Mouse (Mus musculus) cerebellum, adult 9-11 months (tissue): Measurements from ENCODE around the gene Kcnv2.

Experiments
- DNase-seq: peaks from one replicate; pipeline ENCODE4 v3.0.0; 2022

Kcnv2 gene

DNA sequence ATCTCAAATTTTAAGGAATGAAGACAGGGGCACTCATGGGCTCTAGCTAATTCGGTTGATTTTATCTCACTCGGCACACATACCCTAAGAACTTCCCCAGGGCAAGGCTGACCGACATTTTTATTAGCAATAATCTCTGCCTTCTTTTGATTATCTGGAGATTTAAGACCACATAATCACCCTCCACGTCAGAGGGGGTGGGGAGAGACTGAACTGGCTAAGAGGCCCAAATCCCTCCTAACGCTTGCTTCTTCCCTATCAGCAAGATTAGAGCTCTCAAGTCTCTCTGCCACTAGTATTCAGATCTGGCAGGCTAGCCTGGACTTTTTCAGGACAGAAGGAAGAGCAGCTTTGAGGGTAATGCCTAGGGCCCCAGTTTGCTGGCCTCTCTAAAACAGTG is at the start of gene Kcnv2:
Gene Kcnv2 (plus strand): TSS at position 308 of the 400 bp plus-strand sequence.
- no peak for DNase-seq

DNA sequence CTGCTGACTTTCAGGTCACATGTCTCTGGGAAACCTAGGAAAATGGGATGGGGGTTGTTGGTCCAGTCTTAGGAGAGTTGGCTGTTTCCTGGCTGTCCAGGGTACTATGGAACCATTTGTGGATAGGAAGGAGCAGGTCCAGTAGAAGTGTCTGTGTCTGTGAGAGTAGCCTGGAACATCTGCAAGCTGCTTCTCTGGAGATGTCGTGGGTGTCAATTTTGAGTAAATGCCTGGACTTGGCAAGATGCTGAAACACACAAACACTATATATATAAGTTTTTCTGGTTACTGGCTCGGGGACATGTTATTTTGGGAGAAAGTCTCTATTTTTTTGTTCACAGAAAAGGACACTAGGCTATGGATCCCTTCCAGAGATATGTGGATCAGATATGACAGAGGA is 49.0 kb upstream of the Kcnv2 start:
- DNase-seq = no peak

DNA sequence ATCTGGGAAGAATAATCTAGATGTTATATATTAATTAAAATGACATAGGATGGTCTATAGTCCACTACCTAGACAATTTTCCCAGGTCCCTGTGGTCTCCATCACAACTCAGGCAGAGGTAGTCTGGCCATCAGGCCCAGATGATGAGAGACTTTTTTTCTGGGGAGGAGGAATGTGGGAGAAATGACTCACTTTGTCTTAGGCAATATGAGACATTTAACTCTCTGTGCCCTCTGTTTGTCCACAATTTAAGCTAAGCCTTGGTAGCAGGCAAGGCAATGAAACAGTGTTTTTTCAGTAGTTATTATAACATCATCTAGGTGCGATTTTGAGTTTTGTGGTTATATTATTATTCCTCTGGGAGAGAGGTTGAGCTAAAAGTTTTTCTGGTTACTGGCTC is 48.0 kb upstream of the Kcnv2 start:
- DNase-seq = no peak

DNA sequence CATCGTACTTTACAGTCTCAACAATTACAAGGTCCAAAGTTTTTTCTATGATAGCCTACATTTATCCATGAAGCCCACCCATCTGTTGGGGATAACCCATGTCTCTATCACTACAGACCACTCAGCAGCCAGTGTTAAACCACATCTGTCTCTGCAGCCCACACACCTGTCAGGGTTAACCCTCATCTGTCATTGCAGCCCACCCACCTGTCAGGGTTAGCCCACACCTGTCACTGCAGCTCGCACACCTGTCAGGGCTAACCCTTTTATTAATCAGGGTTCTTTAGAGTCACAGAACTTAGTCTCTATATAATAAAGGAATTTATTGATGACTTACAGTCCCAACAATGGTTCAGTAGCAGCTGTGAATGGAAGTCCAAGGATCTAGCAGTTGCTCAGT is 43.2 kb upstream of the Kcnv2 start:
- DNase-seq = no peak

DNA sequence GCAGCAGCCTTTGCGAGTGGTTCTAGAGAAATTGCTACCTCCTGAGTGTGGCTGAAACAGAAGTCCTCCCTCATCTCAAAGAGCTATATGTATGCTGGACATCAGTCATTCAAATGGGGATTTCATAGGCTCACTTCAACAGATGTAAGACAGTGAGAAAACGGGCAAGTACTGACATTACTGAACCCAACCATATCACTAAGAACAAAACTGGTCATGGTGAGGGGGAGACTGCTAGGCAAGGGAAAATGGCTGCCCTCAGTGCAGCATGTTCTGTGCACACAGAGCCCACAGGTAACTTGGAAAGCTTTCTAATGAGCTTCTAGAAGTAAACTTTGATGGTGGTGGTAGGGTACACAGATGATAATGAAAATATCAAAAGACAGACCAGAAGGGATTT is 12.3 kb upstream of the Kcnv2 start:
- DNase-seq = no peak

DNA sequence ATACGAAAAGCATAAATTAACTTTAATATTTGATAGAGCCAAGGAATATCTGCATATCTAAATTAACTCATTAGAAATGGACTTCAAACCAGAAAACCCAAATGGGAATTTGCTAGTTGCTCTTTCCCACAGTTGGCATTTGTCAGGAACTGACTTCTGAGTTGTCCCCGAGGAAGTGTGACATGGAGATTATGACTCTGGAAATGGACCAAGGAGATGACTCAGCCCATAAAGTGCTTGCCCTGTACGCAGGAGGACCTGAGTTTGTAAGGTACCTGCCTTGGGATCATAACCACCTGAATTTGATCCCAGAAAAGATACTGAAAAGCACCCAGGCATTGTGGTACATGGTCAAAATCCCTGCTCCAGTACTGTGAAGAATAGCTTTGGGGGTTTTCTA is 11.1 kb upstream of the Kcnv2 start:
- DNase-seq = no peak

DNA sequence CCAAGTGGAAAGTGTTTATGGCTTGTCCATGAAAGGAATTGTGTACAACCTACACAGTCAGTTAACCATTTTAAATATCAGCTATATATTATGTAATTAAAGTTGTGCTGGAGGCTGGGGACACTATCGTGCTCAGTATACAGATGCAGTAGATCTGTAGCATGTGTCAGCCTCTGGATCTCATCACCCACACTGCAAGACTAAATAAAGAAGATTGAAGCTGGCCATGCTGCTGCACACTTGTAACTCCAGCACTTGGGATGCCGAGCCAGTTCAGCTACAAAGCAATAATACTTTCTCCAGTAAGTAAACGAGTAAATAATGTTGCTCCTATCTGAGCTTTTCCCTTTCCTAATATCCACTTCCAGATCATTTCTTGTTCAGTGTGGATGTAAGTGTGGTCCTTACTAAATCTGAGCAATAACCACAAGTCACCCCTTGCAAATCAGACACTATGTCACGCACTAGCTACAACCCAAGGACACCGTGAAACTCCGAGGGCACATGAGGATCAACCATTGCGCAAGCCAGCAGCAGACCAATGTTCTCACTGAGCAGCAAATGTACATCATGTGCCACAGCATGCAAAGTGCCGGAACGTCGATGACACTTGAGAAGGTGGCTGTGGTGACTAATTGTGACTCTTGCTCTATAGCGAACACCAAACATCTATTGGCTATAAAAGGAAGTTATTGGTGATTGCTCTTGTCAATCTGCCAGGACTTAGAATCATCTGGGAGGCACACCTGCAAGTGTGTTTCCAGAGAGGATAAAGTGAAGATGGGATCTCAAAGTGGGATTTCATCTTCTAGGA is 9.9 kb upstream of the Kcnv2 start:
- no peak for DNase-seq

DNA sequence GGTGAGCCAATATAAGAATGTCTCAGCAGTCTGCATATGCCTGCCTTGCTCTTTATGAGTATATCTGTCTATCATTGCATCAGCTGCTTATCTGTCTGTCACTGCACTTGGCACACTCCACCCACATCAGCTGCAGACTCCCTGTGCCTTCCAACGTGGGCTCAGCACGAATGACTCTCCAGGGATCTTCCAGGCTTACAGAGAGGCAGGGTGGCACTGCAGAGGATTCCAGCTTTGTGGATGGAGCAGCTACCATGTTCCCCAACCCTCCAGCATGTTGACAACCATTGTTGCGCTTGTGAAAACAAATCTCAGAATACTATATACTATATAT is 9.3 kb upstream of the Kcnv2 start:
- DNase-seq = no peak

DNA sequence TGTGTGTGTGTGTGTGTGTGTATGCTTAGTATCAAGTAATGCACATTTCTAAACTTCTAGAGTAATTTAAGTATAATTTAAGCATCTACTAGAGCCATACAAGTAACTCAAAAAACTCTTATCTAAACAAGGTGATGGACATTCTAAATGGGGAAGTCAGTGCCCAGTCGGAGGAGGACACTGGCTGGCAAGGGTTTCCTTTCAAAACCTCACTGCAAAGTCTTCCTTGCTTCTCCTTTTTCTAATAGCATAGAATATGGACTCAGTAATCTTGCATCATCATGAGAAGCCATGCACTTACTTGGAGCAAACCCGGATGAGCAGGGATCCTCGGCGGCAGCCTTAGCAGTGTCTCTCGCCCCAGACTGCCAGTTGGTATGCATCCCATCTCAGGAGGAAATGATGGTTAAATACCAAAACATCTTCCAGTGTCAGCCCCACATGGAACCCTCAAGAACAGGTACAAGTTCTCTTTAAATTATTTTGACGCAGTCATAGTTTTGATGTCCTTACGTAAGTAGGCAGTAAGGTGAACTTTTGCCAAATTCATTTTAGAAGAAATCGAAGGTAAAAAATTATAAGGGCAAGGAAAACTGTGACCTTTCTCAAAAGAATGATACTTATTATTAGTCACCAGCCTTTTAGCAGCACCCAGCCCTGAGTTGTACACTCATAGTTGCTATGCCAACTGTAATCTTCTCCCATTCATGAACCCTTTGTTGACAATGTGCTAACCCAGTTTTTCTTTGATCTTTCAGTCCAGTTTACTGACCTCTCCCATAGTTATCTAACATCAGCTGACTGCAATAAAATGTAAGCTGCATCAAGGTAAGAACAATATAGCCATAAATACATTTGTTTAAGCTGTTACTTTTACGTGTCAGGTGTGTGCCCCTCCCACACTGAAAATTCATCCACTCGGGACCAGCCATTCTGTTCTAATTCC is 5.8 kb upstream of the Kcnv2 start:
- DNase-seq = no peak

DNA sequence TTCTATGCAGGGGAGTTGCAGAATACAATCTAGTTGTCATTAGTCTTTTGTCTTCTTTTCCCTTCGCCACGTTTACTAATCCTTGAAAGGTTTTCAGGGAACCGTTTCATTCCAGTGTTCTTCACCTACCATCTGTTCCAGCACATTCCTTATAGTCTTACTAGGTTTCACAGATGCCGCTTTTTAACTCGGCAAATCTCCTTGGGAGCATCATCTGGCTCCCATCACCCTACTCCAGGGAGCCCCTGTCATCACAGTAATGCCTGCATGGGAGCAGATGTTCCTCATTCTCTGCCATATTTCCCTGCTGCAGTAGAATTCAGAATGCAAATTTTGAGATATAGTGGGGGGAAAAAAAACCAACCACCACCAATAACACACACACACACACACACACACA is 5.1 kb upstream of the Kcnv2 start:
- DNase-seq = no peak

DNA sequence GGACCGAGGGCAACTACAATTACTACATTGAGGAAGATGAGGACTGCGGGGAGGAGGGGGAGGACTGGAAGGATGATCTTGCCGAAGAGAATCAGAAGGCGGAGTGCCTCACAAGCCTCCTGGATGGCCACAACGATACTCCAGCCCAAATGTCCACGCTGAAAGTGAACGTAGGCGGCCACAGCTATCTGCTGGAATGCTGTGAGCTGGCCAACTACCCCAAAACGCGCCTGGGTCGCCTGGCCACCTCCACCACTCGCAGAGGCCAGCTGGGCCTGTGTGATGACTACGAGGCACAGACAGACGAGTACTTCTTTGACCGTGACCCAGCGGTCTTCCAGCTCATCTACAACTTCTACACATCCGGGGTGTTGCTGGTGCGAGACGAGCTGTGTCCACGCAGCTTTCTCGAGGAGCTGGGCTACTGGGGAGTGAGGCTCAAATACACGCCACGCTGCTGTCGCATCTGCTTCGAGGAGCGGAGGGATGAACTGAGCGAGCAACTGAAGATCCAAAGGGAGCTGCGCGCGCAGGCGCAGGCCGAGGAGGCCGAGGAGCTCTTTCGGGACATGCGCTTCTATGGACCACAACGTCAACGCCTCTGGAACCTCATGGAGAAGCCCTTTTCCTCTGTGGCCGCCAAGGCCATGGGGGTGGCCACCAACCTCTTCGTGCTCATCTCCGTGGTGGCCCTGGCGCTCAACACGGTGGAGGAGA is 681 bp downstream of the Kcnv2 start:
- no peak for DNase-seq

DNA sequence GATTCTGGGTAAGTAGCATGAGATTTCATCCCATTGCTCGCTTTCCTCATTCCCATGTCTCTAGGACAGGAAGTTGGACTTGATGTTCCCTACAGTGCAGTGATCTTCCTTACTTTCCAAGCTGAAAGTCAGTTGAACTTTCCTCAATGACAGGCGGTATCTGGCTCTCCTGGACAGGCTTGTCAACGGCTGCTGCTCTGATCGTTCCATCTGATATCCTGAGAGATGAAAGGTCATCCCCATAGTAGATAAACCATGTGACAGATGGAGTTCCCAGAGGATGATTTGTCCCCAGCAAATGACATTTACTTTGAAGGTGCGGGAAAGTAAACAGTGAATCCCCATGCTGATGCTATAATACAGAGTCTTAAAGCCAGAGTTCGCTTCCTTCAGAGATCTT is 3.2 kb downstream of the Kcnv2 start:
- DNase-seq = no peak

DNA sequence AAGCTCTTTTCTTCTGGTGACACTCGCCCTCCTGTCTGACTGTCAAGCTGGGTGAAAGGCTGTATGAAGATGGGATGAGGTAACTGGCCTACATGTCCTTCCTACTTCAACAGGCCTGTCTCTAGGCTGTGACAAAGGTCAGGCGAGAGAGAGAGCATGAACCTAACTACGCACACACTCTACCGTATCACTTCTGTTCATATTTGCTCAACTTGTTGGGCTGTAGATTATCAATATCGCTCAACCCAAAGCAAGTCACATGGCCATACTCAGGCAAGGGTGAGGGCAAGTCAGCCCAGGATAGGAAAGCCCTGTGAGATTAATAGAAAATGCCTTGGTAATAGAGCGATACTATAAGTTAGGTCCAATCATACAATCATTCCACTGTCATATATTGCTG is 5.2 kb downstream of the Kcnv2 start:
- no peak for DNase-seq

DNA sequence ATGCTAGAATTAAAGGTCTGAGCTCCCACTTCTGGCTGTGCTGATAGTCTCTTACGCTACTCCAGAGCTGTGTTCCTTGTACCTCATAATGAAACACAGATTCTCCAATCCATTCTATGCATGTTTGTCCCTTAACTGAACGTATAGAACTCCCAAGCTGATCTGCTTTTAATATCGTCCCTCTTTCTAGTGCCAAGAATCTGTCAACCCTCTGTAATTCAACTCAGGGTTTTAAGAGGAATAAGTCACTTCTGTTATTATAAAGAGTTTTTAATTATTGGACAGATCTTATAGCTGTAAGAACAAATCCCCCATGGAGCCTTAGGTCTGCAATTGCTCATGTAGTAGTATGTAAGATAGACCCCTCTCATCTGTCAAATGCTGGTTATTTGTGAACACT is 5.8 kb downstream of the Kcnv2 start:
- DNase-seq = no peak

DNA sequence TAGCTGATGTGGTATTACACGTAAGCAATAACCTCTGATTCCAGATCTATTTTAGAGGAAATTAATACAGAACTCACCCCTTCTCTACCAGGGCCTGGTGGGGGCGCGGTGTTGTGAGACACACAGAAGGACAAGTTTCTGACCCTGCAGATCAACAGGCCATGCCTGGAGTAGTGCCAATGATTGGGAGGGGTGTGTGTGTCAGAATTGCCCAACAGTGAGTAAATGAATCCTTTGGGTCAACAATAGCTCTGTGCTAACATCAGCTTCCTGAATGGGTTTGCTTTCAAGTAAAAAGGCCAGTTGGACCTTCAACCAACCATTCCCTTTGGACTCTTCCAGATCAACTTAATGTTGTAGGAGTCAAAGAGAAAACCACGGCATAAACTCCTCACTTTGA is 6.3 kb downstream of the Kcnv2 start:
- DNase-seq = no peak

DNA sequence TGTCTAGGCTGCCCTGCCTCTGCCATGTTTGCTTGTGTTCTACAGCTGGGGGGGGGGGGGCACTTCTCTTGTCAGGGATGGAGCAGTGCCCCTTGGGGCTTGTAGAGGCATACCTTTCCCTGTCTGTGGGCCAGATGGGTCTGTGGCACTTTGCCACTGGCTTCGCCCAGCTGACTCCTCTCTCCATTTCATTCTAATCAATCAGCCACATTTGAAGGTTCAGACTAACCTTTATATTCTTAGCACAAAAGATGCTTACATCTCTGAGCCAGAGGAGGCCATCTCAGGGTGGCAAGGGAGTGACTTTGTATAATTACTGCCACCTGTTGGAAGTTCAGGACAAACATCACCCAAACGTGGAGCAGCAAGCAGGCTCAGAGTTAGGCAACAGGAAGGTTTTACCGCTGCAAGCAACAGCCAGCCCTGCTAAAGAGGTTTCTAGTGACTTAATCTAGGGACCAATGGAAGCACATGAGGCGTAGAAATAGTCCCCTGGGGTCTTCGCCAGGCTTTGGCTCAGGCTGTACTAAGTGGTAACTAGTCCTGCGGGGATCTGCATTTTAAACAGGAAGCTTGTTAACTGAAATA is 9.9 kb downstream of the Kcnv2 start:
- DNase-seq = no peak

DNA sequence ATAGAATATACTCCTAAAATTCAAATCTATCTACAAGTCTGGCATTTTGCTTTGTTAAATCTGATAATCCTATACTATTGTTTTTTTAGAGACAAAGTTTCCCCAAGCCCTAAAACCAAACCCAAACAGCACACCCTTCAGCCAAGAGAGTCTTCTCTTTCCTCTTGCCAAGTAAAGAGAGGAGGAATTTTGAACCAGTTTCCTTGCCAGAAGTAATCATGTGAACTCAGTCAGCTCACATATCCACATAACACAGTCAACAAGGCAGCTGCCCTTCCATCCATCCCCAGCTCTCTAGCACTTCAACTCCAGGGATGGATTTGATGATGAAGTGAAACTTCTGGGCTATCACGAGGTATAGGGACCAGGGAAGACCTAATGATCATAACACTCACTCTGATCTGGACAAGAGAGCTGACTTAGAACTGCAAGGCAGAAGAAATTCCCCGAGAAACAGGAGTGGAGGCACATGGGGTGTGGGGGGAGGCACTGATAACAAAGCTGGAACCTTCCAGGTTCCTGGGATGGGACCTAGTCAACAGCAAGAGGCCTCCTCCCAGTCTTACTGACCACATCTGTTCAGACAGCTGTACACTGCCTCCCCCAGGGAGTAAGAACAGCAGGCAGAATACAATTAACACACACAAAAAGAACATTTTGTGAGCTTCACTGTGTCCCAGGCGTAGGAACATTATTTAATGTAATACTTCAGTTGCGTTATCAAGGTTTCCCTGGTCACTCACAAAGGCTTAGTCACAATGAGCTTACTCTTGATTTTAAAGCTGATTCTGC is 13.9 kb downstream of the Kcnv2 start:
- DNase-seq = no peak

DNA sequence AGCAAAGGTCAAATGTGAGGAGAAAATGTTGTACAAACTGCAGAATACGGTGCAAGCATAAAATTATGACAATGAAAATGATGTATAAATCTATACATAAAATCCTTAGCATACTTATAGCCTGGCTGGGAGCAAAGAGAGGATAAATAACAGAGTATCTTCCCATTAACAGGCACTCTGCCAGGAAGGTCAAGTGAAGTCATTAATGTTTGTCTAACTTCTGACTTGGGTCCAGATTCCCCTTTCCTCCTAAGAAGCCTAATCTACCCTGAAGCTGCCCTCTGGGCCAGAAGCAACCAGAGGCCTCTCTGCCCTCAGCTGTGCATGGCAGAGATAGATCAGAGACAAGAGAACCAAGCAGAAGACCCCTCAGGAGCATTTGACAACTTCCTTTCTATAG is 24.1 kb downstream of the Kcnv2 start:
- no peak for DNase-seq

DNA sequence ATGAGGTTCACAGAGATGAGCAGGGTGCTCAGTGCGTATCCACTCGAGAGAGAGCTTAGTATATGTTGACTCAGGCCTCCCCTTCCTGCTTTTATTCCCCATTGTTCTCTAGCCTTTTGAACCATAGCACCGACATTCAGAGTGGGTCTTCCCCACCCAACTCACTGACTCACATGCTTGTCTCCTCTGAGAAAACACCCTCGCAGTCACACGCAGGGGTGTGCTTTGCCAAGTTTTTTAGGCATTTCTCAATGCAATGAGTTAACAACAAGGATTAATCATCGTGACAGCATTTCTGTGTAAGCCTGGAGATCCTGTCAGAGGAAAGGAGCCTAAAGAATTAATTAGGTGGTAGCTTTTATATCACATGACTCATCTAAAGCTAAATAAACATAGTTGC is 29.3 kb downstream of the Kcnv2 start:
- no peak for DNase-seq

DNA sequence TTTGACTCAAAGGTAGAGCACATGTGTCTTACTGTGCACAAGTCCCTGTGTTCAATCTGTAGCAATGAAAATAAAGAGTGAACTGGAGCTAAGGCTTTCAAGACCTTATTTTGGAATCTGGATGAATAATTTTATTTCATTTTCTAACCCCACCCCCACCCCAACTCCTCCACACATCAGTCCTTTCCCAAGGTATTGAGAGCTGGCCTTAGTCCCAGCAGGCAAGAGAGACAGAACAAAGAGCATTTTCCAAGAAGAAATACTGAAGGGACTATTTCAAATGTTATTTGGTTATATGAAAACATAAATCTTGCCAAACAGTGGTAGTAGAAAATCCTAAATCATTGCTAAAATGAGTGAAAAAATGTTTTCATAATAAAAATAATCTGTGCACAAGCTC is 38.0 kb downstream of the Kcnv2 start:
- DNase-seq = no peak

DNA sequence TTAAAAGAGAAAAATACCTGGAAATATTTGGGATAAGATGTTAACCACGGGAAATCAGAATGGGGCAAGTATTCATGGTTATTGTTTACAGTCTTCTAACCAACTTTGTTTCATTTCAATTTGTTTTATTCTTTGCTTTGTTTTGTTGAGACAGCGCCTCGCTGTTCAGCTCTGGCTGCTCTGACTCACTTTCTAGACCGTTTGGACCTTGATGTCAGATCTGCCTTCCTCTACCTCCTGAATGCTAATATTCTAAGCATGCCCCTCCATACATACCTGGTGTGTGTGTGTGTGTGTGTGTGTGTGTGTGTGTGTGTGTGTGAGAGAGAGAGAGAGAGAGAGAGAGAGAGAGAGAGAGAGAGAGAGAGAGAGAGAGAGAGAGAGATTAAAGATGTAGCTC is 41.5 kb downstream of the Kcnv2 start:
- no peak for DNase-seq

DNA sequence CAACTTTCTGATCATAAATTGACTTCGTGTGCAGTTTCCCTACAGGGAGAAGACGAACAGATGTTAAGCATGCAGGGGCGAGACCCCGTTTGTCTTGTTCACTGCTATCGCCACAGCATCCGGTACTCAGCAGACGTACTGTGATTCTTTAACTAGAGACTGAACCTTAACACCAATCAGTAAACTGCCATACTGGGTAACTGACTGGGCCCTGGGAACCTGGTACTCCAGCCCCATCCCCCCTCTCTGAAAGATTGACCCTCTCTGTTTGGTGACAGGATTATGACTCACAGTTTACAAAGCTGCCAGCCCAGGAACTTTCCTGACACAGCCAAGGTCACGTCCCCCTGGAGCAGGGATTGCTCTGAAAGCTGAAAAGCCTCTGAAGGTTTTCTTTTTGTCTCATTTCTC is 42.1 kb downstream of the Kcnv2 start:
- DNase-seq = no peak
